Mouse (Mus musculus) liver, embryonic 15.5 days (tissue): ENCODE measurements around the gene Gm9945. TPM values are rescaled to one million over a fixed set of nuclear protein-coding genes. Genes with fewer than 3 reads are reported as not detected.
A peak's percentile ranks its signal among the peaks of the same experiment; 100 is the strongest.

Source experiments
- ATAC-seq: fragments of 200-750 bp; cut with Nextera tagmentation; 2 replicates; pipeline ENCODE4 v1.8.0; 2017; ENCODE audit warnings: moderate number of reproducible peaks, mild to moderate bottlenecking, moderate library complexity; ENCODE audit not compliant: insufficient read depth
- H3K27ac ChIP-seq: fragments of 300-500 bp; sonication (generic); replicated peaks from 2 replicates; pipeline ENCODE4 v1.5.1; 2015; ENCODE audit warnings: mild to moderate bottlenecking, inconsistent platforms
- H3K27me3 ChIP-seq: fragments of 300-500 bp; sonication (generic); 2 replicates; pipeline ENCODE4 v1.6.1; 2015; ENCODE audit warnings: mild to moderate bottlenecking, inconsistent platforms
- H3K36me3 ChIP-seq: fragments of 300-500 bp; sonication (generic); replicated peaks from 2 replicates; pipeline ENCODE4 v1.6.1; 2015; ENCODE audit warnings: moderate library complexity, mild to moderate bottlenecking, inconsistent platforms
- H3K4me1 ChIP-seq: fragments of 300-500 bp; sonication (generic); replicated peaks from 2 replicates; pipeline ENCODE4 v1.6.1; 2015; ENCODE audit warnings: inconsistent platforms
- H3K4me2 ChIP-seq: fragments of 300-500 bp; sonication (generic); 2 replicates; pipeline ENCODE4 v1.6.1; 2015; ENCODE audit warnings: moderate library complexity, mild to moderate bottlenecking, inconsistent platforms
- H3K4me3 ChIP-seq: fragments of 300-500 bp; sonication (generic); replicated peaks from 2 replicates; pipeline ENCODE4 v1.5.1; 2015; ENCODE audit warnings: mild to moderate bottlenecking, inconsistent platforms
- H3K9ac ChIP-seq: fragments of 300-500 bp; sonication (generic); 2 replicates; pipeline ENCODE4 v1.6.1; 2015; ENCODE audit warnings: moderate library complexity, mild to moderate bottlenecking, inconsistent platforms
- H3K9me3 ChIP-seq: fragments of 300-500 bp; sonication (generic); replicated peaks from 2 replicates; pipeline ENCODE4 v1.6.1; 2016; ENCODE audit warnings: inconsistent platforms
- WGBS: fragments of 180-500 bp; shearing (Covaris S2); methylation state at CpG from one replicate; pipeline ENCODE4 v1.1.7; 2015; ENCODE audit warnings: mixed read lengths; ENCODE audit not compliant: insufficient replicate concordance; 5-methylcytosine and 5-hydroxymethylcytosine counted together
- polyA plus RNA-seq: library from polyadenylated mRNA; unstranded; fragments of >200 nt; fragmentation: Nextera tagmentation; extraction: Ambion mirVana; gene quantifications from 2 replicates; pipeline ENCODE4 v1.2.1, GENCODE M21; 2015

The Gm9945 gene
- polyA plus RNA-seq, 1 experiment from 2014 or later = 0.99 TPM

GRCm38 (mm10) chr11:53481088-53481730 is 1.2 kb downstream of the Gm9945 start:
- peak overlapping the region; percentile 43 for H3K9ac ChIP-seq
- H3K27me3 ChIP-seq = peaks cover 44% of the 10 kb centered on the region
- no peaks in the 10 kb centered on the region for H3K9me3 ChIP-seq
- H3K4me1 ChIP-seq = peaks cover 76% of the 10 kb centered on the region
- H3K27ac ChIP-seq = peak overlapping the region; percentile 99
- peaks cover 18% of the 10 kb centered on the region for H3K36me3 ChIP-seq
- peak overlapping the region; percentile 75 for H3K4me3 ChIP-seq
- ATAC-seq = peak; percentile 70
- H3K4me2 ChIP-seq = peak overlapping the region; percentile 92
- 26% methylated on average over 4 of the region's 4 CpGs for WGBS

- 21% methylated on average over 9 of the region's 9 CpGs for WGBS
- ATAC-seq = peak; percentile 80
- Histone ChIP-seq H3K9ac (peak overlapping the region; percentile 49), H3K4me1 (peaks cover 82% of the 10 kb centered on the region), H3K4me3 (peak overlapping the region; percentile 39), H3K27ac (peak overlapping the region; percentile 99), H3K4me2 (peak overlapping the region; percentile 66), H3K27me3 (peaks cover 46% of the 10 kb centered on the region), H3K36me3 (peaks cover 2% of the 10 kb centered on the region; the same call in 1 of the 2 replicates), H3K9me3 (no peaks in the 10 kb centered on the region)
Measured at GRCm38 (mm10) chr11:53483159-53483891, 3.4 kb downstream of the Gm9945 start.

DNA sequence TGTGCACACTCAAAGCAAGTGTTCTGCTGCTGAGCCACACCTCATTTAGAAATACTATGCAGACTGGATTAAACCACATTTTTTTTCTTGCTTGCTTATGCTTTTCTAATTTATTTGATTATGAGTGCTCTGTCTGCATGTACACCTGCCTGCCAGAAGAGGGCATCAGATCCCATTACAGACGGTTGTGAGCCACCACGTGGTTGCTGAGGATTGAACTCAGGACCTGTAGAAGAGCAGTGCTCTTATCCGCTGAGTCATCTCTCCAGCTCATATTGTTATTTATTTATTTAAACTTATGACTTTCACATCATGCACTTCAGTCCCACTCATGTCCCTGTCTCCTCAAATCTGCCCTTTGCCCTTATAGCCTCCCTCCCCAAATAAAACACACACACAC is 5.8 kb downstream of the Gm9945 start:
- Histone ChIP-seq H3K27me3 (peaks cover 26% of the 10 kb centered on the region), H3K27ac (0 out of 2 replicates have a peak overlapping the region, but pooled peaks have one; percentile 31), H3K4me2 (no peak overlapping the region), H3K4me3 (no peak overlapping the region), H3K9ac (no peak overlapping the region), H3K9me3 (no peaks in the 10 kb centered on the region), H3K4me1 (peaks cover 58% of the 10 kb centered on the region), H3K36me3 (no peaks in the 10 kb centered on the region)
- WGBS = 42% methylated on average over 3 of the region's 3 CpGs
- ATAC-seq = no peak

- Histone ChIP-seq H3K27me3 (peaks cover 26% of the 10 kb centered on the region), H3K4me3 (no peak overlapping the region), H3K27ac (no peak overlapping the region), H3K36me3 (no peaks in the 10 kb centered on the region), H3K9me3 (no peaks in the 10 kb centered on the region), H3K9ac (no peak overlapping the region), H3K4me1 (peaks cover 55% of the 10 kb centered on the region), H3K4me2 (no peak overlapping the region)
- no peak for ATAC-seq
- WGBS = 82% methylated on average over 3 of the region's 3 CpGs
Measured at GRCm38 (mm10) chr11:53486351-53486750, 6.4 kb downstream of the Gm9945 start.

DNA sequence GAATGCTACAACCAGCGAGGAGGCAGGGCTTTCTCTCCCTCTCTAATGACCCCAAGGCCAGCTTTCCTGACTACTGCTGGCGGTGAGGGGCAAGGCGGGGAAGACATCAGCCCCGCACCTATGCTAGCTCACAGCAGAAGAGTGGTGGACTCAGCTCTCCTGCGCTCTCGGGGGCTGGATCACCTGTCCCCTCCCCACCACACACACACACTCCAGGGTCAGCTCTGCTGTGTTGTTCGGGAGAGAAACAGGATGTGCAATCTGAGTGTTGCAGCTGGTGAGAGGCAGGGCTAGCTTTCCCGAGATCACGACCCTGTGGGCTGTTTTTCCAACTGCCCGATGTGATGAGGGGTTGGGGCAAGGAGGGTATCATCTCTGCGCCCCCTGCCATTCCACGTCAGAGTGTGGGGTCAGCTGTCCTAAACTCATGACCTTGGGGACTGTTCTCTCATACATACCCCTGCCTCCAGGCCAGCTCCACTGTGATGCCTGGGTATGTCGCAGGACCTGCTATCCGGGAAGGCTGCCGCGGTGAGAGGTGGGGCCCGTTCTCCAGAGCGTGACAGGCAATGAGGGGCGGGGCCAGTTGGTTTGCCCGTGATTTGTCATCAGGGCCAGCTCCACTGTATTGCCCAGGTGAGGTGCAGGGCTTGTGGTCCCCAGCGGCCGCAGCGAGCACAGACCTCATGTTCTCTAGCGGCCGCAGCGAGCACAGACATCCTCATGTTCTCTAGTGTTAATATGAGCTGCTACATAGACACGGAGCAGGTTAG is 7.0 kb downstream of the Gm9945 start:
- Histone ChIP-seq H3K4me3 (0 out of 2 replicates have a peak overlapping the region, but pooled peaks have one; percentile 3), H3K9me3 (no peaks in the 10 kb centered on the region), H3K27me3 (peaks cover 26% of the 10 kb centered on the region), H3K4me2 (peak overlapping the region; percentile 35), H3K4me1 (peaks cover 52% of the 10 kb centered on the region), H3K9ac (no peak overlapping the region), H3K36me3 (no peaks in the 10 kb centered on the region), H3K27ac (no peak overlapping the region)
- WGBS = 13% methylated on average over 27 of the region's 27 CpGs
- ATAC-seq = no peak

DNA sequence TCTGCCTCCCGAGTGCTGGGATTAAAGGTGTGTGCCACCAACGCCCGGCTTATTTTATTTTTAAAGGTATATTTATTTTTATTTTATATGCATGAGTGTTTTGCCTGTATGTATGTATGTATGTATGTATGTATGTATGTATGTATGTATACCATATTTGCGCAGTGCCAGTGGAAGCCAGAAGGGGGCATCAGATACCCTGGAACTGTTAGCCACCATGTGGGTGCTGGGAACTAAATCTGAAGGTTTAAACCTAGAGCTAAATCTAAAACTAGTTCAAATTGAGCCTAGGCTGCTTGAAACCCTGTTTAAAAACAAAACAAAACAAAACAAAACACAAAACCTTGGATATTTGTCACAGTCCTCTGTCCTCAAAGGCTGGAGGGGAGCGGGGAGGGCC is 9.0 kb downstream of the Gm9945 start:
- H3K27me3 ChIP-seq = peaks cover 26% of the 10 kb centered on the region
- no peak for ATAC-seq
- no peak overlapping the region for H3K4me2 ChIP-seq
- peaks cover 34% of the 10 kb centered on the region for H3K4me1 ChIP-seq
- WGBS = 89% methylated on average over 5 of the region's 5 CpGs
- H3K27ac ChIP-seq = no peak overlapping the region
- no peaks in the 10 kb centered on the region for H3K36me3 ChIP-seq
- H3K9me3 ChIP-seq = no peaks in the 10 kb centered on the region
- H3K4me3 ChIP-seq = no peak overlapping the region
- no peak overlapping the region for H3K9ac ChIP-seq

DNA sequence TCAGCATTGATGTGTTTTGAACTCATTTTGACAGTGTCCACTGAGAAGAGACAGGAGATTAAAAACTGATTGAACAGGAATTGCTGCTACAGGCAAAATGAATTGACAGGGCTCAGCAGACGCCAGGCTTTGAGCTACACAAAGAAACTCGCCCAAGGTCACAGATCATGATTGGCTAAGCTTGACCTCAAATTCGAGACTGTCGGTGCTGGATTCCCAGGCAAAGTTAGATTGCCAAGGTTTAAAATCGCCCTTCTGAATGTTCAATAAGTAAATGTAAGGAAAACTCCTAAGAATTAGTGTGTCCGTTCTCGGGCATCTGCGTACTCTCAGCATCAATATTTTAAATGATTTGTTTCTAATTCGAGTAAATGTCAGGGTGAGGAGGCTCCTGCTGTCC is 9.5 kb downstream of the Gm9945 start:
- Histone ChIP-seq H3K4me2 (no peak overlapping the region), H3K27me3 (peaks cover 26% of the 10 kb centered on the region), H3K9ac (no peak overlapping the region), H3K9me3 (no peaks in the 10 kb centered on the region), H3K36me3 (no peaks in the 10 kb centered on the region), H3K4me3 (no peak overlapping the region), H3K4me1 (peaks cover 30% of the 10 kb centered on the region), H3K27ac (no peak overlapping the region)
- ATAC-seq = no peak
- 76% methylated on average over 9 of the region's 9 CpGs for WGBS

GRCm38 (mm10) chr11:53491954-53492401 is 12.0 kb downstream of the Gm9945 start:
- Histone ChIP-seq H3K9me3 (no peaks in the 10 kb centered on the region), H3K4me3 (no peak overlapping the region), H3K9ac (no peak overlapping the region), H3K36me3 (no peaks in the 10 kb centered on the region), H3K4me1 (peaks cover 11% of the 10 kb centered on the region), H3K4me2 (no peak overlapping the region), H3K27me3 (peaks cover 18% of the 10 kb centered on the region), H3K27ac (no peak overlapping the region)
- WGBS = 20% methylated on average over 8 of the region's 8 CpGs
- no peak for ATAC-seq

- Histone ChIP-seq H3K9me3 (no peaks in the 10 kb centered on the region), H3K27ac (no peak overlapping the region), H3K9ac (no peak overlapping the region), H3K36me3 (no peaks in the 10 kb centered on the region), H3K4me2 (no peak overlapping the region), H3K4me3 (no peak overlapping the region), H3K4me1 (peaks cover 3% of the 10 kb centered on the region; the same call in 1 of the 2 replicates), H3K27me3 (peaks cover 14% of the 10 kb centered on the region)
- no peak for ATAC-seq
- 62% methylated on average over 3 of the region's 3 CpGs for WGBS
Measured at GRCm38 (mm10) chr11:53493243-53493955, 13.4 kb downstream of the Gm9945 start.

DNA sequence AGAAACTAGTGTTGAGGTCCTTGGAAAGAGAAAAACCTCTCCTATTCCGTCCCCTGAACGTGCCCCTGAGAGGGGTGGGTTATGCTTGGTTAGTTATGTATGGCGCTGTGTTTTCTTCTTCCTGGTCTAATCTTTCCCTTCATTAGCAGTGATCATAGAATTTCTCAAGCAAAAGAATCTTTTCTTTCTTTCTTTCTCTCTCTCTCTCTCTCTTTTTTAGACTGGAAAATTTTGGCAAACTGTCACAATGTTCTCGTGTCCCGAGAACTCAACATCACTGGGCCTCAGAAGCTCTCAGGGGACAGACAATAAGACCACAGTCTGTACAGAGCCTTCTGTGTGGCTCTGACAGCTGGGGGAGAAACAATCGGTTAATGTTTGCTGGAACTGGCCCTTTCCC is 15.5 kb downstream of the Gm9945 start:
- Histone ChIP-seq H3K4me1 (peaks cover 4% of the 10 kb centered on the region), H3K27ac (no peak overlapping the region), H3K9ac (no peak overlapping the region), H3K4me3 (no peak overlapping the region), H3K9me3 (no peaks in the 10 kb centered on the region), H3K36me3 (no peaks in the 10 kb centered on the region), H3K4me2 (no peak overlapping the region), H3K27me3 (peaks cover 24% of the 10 kb centered on the region)
- WGBS = 66% methylated on average over 6 of the region's 6 CpGs
- ATAC-seq = no peak
